Mouse (Mus musculus): Measurements from ENCODE around the gene Tmem144.

Tmem144 gene

GRCm38 (mm10) chr3:79852654-79853166, at the start of gene Tmem144:
Gene Tmem144 (minus strand): TSS chr3:79852773.
- peak; percentile 29; the same call in 1 of the 2 replicates for ATAC-seq (ENCODE audit: insufficient number of reproducible peaks, low FRiP score, low TSS enrichment)

GRCm38 (mm10) chr3:79901734-79902133, 49.2 kb upstream of the Tmem144 start:
- no peak for ATAC-seq (ENCODE audit: insufficient number of reproducible peaks, low FRiP score, low TSS enrichment)

GRCm38 (mm10) chr3:79901321-79901720, 48.7 kb upstream of the Tmem144 start:
- ATAC-seq (ENCODE audit: insufficient number of reproducible peaks, low FRiP score, low TSS enrichment) = no peak

GRCm38 (mm10) chr3:79900502-79900901, 47.9 kb upstream of the Tmem144 start:
- no peak for ATAC-seq (ENCODE audit: insufficient number of reproducible peaks, low FRiP score, low TSS enrichment)

GRCm38 (mm10) chr3:79899906-79900305, 47.3 kb upstream of the Tmem144 start:
- no peak for ATAC-seq (ENCODE audit: insufficient number of reproducible peaks, low FRiP score, low TSS enrichment)

- peak; percentile 9; the same call in 1 of the 2 replicates for ATAC-seq (ENCODE audit: insufficient number of reproducible peaks, low FRiP score, low TSS enrichment)
These were observed 45.9 kb upstream of the Tmem144 start for GRCm38 (mm10) chr3:79898514-79898913.

GRCm38 (mm10) chr3:79897534-79898370, 45.2 kb upstream of the Tmem144 start:
- no peak for ATAC-seq (ENCODE audit: insufficient number of reproducible peaks, low FRiP score, low TSS enrichment)

GRCm38 (mm10) chr3:79887966-79888365, 35.4 kb upstream of the Tmem144 start:
- ATAC-seq (ENCODE audit: insufficient number of reproducible peaks, low FRiP score, low TSS enrichment) = no peak

- ATAC-seq (ENCODE audit: insufficient number of reproducible peaks, low FRiP score, low TSS enrichment) = no peak
These were observed 34.7 kb upstream of the Tmem144 start for GRCm38 (mm10) chr3:79887161-79887855.

GRCm38 (mm10) chr3:79886357-79887091, 34.0 kb upstream of the Tmem144 start:
- ATAC-seq (ENCODE audit: insufficient number of reproducible peaks, low FRiP score, low TSS enrichment) = no peak

- ATAC-seq (ENCODE audit: insufficient number of reproducible peaks, low FRiP score, low TSS enrichment) = no peak
These were observed 33.2 kb upstream of the Tmem144 start for GRCm38 (mm10) chr3:79885686-79886356.

- no peak for ATAC-seq (ENCODE audit: insufficient number of reproducible peaks, low FRiP score, low TSS enrichment)
These were observed 32.2 kb upstream of the Tmem144 start for GRCm38 (mm10) chr3:79884761-79885189.

GRCm38 (mm10) chr3:79884305-79884704, 31.7 kb upstream of the Tmem144 start, which contains the start of gene Fam198b:
Gene Fam198b (plus strand): TSS chr3:79884533.
- ATAC-seq (ENCODE audit: insufficient number of reproducible peaks, low FRiP score, low TSS enrichment) = no peak

GRCm38 (mm10) chr3:79883092-79883491, 30.5 kb upstream of the Tmem144 start:
- peak; percentile 79; the same call in 1 of the 2 replicates for ATAC-seq (ENCODE audit: insufficient number of reproducible peaks, low FRiP score, low TSS enrichment)

- no peak for ATAC-seq (ENCODE audit: insufficient number of reproducible peaks, low FRiP score, low TSS enrichment)
These were observed 29.1 kb upstream of the Tmem144 start for GRCm38 (mm10) chr3:79881645-79882044.

GRCm38 (mm10) chr3:79879246-79879645, 26.7 kb upstream of the Tmem144 start:
- ATAC-seq (ENCODE audit: insufficient number of reproducible peaks, low FRiP score, low TSS enrichment) = no peak

GRCm38 (mm10) chr3:79878350-79878749, 25.8 kb upstream of the Tmem144 start:
- ATAC-seq (ENCODE audit: insufficient number of reproducible peaks, low FRiP score, low TSS enrichment) = no peak

- ATAC-seq (ENCODE audit: insufficient number of reproducible peaks, low FRiP score, low TSS enrichment) = no peak
These were observed 22.9 kb upstream of the Tmem144 start for GRCm38 (mm10) chr3:79875471-79875870.

- ATAC-seq (ENCODE audit: insufficient number of reproducible peaks, low FRiP score, low TSS enrichment) = peak; percentile 59
These were observed 14.6 kb upstream of the Tmem144 start for GRCm38 (mm10) chr3:79867121-79867709.

Data from cerebellum, adult (tissue).